Mouse (Mus musculus) liver, embryonic 12.5 days (tissue): ENCODE results near the gene Spsb4. TPM values are rescaled to one million over a fixed set of nuclear protein-coding genes. Genes with fewer than 3 reads are reported as not detected.

ENCODE experiments used
- ATAC-seq: fragments of 200-750 bp; cut with Nextera tagmentation; 2 replicates; pipeline ENCODE4 v1.8.0; 2017; ENCODE audit warnings: moderate number of reproducible peaks, mild to moderate bottlenecking, moderate library complexity
- H3K27ac ChIP-seq: fragments of 300-500 bp; sonication (generic); 2 replicates; pipeline ENCODE4 v1.5.1; 2016; ENCODE audit warnings: mild to moderate bottlenecking
- H3K27me3 ChIP-seq: fragments of 300-500 bp; sonication (generic); replicated peaks from 2 replicates; pipeline ENCODE4 v1.6.1; 2016; ENCODE audit warnings: mild to moderate bottlenecking, moderate library complexity
- H3K36me3 ChIP-seq: fragments of 300-500 bp; sonication (generic); 2 replicates; pipeline ENCODE4 v1.6.1; 2016; ENCODE audit warnings: mild to moderate bottlenecking, moderate library complexity
- H3K4me1 ChIP-seq: fragments of 300-500 bp; sonication (generic); 2 replicates; pipeline ENCODE4 v1.6.1; 2016
- H3K4me2 ChIP-seq: fragments of 300-500 bp; sonication (generic); 2 replicates; pipeline ENCODE4 v1.6.1; 2016; ENCODE audit warnings: mild to moderate bottlenecking, moderate library complexity
- H3K4me3 ChIP-seq: fragments of 300-500 bp; sonication (generic); 2 replicates; pipeline ENCODE4 v1.5.1; 2016; ENCODE audit warnings: mild to moderate bottlenecking, moderate library complexity
- H3K9ac ChIP-seq: fragments of 300-500 bp; sonication (generic); 2 replicates; pipeline ENCODE4 v1.6.1; 2016; ENCODE audit warnings: mild to moderate bottlenecking, moderate library complexity
- H3K9me3 ChIP-seq: fragments of 300-500 bp; sonication (generic); replicated peaks from 2 replicates; pipeline ENCODE4 v1.6.1; 2016; ENCODE audit warnings: mild to moderate bottlenecking, moderate library complexity
- WGBS: fragments of 180-500 bp; shearing (Covaris S2); methylation state at CpG from one replicate; pipeline ENCODE4 v1.1.7; 2016; ENCODE audit not compliant: insufficient replicate concordance; 5-methylcytosine and 5-hydroxymethylcytosine counted together
- polyA plus RNA-seq: library from polyadenylated mRNA; unstranded; fragments of >200 nt; fragmentation: Nextera tagmentation; extraction: Ambion mirVana; gene quantifications from 2 replicates; pipeline ENCODE4 v1.2.1, GENCODE M21; 2016

Spsb4 gene
- polyA plus RNA-seq, 1 experiment from 2014 or later = 2.3 TPM

DNA sequence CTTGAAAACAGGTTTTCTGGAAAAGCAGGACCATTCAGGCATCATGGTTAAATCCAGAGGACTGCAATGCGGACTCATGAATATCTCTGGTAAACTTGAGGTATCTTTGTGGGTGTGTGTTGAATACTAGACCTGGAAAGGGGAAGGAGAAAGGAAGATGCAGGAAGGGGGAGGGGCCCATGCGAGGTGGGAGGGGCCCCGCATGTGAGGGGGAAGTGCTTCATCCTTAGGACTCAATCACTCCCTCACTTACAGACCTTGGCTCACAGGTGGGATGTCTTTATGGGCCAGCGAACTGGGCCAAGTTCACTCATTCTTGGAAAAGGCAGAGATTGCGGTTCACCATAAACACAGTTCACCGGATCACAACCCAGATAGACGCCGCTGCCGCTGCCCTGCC lies 4.9 kb downstream of the Spsb4 start:
- Histone ChIP-seq H3K9me3 (no peaks in the 10 kb centered on the region), H3K36me3 (no peaks in the 10 kb centered on the region), H3K9ac (no peak overlapping the region), H3K4me3 (no peak overlapping the region), H3K27me3 (peaks cover 47% of the 10 kb centered on the region), H3K27ac (no peak overlapping the region), H3K4me1 (peaks cover 9% of the 10 kb centered on the region; the same call in 1 of the 2 replicates), H3K4me2 (no peak overlapping the region)
- ATAC-seq = no peak
- WGBS = 67% methylated on average over 9 of the region's 9 CpGs

DNA sequence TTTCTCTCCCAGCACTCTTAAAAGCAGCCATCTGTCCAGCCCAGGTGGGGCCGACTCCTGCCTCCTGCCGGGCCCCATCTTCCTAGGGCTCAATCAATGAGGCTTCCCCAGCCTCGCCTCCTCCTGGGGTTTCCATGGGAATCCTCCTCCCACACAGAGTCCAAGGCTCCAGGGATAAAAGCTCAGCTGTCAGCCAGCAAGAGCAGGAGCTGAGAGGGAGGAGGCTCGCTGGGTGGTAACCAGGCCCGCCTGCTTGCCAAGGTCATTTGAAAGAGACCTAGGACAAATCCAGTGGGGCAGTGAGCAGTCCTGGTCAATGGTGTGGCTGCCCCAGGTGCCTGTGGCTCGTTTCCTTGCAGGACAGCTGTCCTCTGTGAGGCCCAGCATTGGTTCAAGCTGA lies 5.5 kb downstream of the Spsb4 start:
- no peak overlapping the region for H3K27ac ChIP-seq
- no peak overlapping the region for H3K9ac ChIP-seq
- no peak overlapping the region for H3K4me2 ChIP-seq
- no peaks in the 10 kb centered on the region for H3K9me3 ChIP-seq
- H3K4me1 ChIP-seq = peaks cover 9% of the 10 kb centered on the region; the same call in 1 of the 2 replicates
- H3K36me3 ChIP-seq = no peaks in the 10 kb centered on the region
- H3K4me3 ChIP-seq = no peak overlapping the region
- 29% methylated on average over 6 of the region's 6 CpGs for WGBS
- no peak for ATAC-seq
- peaks cover 41% of the 10 kb centered on the region for H3K27me3 ChIP-seq

- no peak overlapping the region for H3K4me2 ChIP-seq
- no peak overlapping the region for H3K4me3 ChIP-seq
- no peak overlapping the region for H3K27ac ChIP-seq
- H3K36me3 ChIP-seq = no peaks in the 10 kb centered on the region
- no peaks in the 10 kb centered on the region for H3K9me3 ChIP-seq
- no peak for ATAC-seq
- H3K9ac ChIP-seq = no peak overlapping the region
- 71% methylated on average over 15 of the region's 15 CpGs for WGBS
- H3K27me3 ChIP-seq = peaks cover 26% of the 10 kb centered on the region
- no peaks in the 10 kb centered on the region for H3K4me1 ChIP-seq
Observed at GRCm38 (mm10) chr9:97011454-97012195, 7.0 kb downstream of the Spsb4 start.

GRCm38 (mm10) chr9:97010447-97010846 lies 8.2 kb downstream of the Spsb4 start:
- H3K27me3 ChIP-seq = peaks cover 15% of the 10 kb centered on the region
- no peak overlapping the region for H3K9ac ChIP-seq
- H3K9me3 ChIP-seq = no peaks in the 10 kb centered on the region
- H3K4me1 ChIP-seq = no peaks in the 10 kb centered on the region
- WGBS = 71% methylated on average over 6 of the region's 6 CpGs
- H3K4me2 ChIP-seq = no peak overlapping the region
- no peaks in the 10 kb centered on the region for H3K36me3 ChIP-seq
- no peak overlapping the region for H3K27ac ChIP-seq
- no peak overlapping the region for H3K4me3 ChIP-seq
- ATAC-seq = no peak

DNA sequence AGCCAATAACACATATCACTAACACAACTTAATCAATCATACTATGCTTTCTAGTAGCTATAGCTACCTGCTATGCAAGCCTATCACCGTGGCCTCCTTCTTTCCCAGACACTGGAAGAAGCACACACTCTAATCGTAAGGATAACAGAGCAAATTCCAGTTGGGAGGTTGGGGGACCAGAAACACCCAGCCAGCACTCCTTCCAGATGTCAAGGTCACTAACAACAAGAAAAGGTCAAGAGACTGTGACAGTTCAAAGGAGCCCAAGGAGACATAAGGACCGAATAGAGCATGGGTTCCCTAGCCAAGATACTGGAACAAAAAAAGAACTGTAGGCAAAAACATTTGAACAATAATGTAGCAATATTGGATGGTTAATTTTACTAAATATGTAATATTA lies 13.9 kb downstream of the Spsb4 start:
- 71% methylated on average over 3 of the region's 3 CpGs for WGBS
- Histone ChIP-seq H3K9ac (no peak overlapping the region), H3K4me2 (no peak overlapping the region), H3K4me1 (no peaks in the 10 kb centered on the region), H3K4me3 (no peak overlapping the region), H3K9me3 (no peaks in the 10 kb centered on the region), H3K36me3 (no peaks in the 10 kb centered on the region), H3K27ac (no peak overlapping the region), H3K27me3 (0 out of 2 replicates have a peak, but pooled peaks cover 3% of the 10 kb centered on the region)
- no peak for ATAC-seq

DNA sequence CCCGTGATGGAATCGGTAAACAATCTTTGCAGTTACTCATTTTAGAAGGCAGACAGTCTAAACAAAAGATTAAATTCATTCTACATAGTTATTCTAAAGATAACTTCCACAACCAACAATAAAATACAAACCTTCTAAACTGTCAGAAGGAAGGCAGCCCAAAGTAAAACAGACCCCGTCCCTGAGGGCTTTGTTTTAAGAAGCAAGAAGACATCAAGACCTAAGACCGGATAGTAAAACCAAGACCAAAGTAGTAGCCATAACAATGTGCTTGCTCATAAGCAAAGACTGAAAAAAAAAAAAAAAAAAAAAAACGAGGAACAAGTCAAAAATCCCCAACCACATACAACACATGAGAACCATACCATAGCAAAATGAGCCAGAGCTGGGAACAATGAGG lies 15.5 kb downstream of the Spsb4 start:
- Histone ChIP-seq H3K4me3 (no peak overlapping the region), H3K9ac (no peak overlapping the region), H3K4me2 (no peak overlapping the region), H3K27me3 (0 out of 2 replicates have a peak, but pooled peaks cover 3% of the 10 kb centered on the region), H3K4me1 (no peaks in the 10 kb centered on the region), H3K27ac (no peak overlapping the region), H3K9me3 (no peaks in the 10 kb centered on the region), H3K36me3 (no peaks in the 10 kb centered on the region)
- 50% methylated on average over 5 of the region's 5 CpGs for WGBS
- ATAC-seq = no peak

DNA sequence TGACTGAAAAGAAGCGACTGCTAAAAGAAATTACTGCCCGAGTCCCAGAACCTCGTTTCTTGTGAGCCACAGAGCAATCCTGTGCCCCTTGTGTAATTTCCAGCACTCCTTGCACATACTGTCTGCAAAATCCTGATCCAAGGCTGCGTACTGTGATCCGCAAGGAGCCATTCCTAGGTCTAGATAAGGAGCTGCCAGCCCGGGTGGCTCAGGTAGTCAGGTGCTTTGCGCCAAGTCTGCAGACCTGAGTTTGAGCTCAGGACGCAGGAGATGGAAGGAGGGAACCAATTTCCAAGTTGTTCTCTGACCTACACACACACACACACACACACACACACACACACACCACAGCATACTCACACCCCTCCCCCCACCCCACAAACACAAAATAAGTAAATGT lies 16.0 kb downstream of the Spsb4 start:
- Histone ChIP-seq H3K9me3 (no peaks in the 10 kb centered on the region), H3K4me2 (no peak overlapping the region), H3K27ac (no peak overlapping the region), H3K27me3 (0 out of 2 replicates have a peak, but pooled peaks cover 3% of the 10 kb centered on the region), H3K36me3 (no peaks in the 10 kb centered on the region), H3K4me1 (no peaks in the 10 kb centered on the region), H3K9ac (no peak overlapping the region), H3K4me3 (no peak overlapping the region)
- no peak for ATAC-seq
- WGBS = 70% methylated on average over 8 of the region's 8 CpGs

DNA sequence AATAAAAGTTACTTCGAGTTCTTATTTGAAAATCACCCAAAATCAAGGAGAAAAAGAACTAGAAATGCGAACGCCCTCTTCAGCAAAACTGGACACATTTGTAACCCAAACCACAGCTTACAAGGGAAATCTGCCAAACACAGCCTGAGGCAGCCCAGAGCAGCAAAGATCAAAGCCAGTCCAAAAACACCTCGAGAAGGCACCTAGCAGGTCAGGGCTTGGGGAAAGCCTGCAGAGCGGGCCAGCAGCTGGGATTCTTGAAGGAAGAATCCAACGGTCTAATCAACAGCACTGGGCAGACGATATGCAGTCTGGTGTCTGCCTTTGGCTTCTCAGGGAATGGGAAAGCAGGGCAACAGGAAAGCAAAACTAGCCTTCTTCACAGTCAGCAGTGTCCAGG lies 16.6 kb downstream of the Spsb4 start:
- no peak for ATAC-seq
- Histone ChIP-seq H3K4me3 (no peak overlapping the region), H3K4me1 (no peaks in the 10 kb centered on the region), H3K9ac (no peak overlapping the region), H3K9me3 (no peaks in the 10 kb centered on the region), H3K4me2 (no peak overlapping the region), H3K36me3 (no peaks in the 10 kb centered on the region), H3K27ac (no peak overlapping the region), H3K27me3 (0 out of 2 replicates have a peak, but pooled peaks cover 3% of the 10 kb centered on the region)
- WGBS = 61% methylated on average over 7 of the region's 7 CpGs

DNA sequence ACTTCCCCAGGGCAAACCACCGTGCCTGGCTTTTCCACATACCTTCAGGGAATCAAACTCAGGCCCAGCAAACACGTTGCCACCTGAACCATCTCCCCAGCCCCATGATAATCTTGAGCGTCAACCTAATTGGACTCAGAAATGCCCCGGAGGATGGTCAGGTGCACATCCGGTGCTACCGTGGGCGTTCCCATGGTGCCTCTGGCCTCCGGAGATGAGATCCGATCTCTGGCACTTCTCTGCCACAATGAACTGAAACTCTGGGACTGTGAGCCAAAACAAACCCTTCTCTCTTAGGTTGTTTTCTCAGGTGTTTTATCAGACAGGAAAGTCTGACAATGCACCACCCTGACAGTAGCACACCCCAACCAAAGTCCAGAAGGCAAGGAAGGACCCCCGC lies 17.2 kb downstream of the Spsb4 start:
- H3K9me3 ChIP-seq = no peaks in the 10 kb centered on the region
- no peak overlapping the region for H3K27ac ChIP-seq
- H3K36me3 ChIP-seq = no peaks in the 10 kb centered on the region
- no peak overlapping the region for H3K4me3 ChIP-seq
- H3K4me1 ChIP-seq = no peaks in the 10 kb centered on the region
- no peak overlapping the region for H3K9ac ChIP-seq
- 0 out of 2 replicates have a peak, but pooled peaks cover 3% of the 10 kb centered on the region for H3K27me3 ChIP-seq
- 71% methylated on average over 10 of the region's 10 CpGs for WGBS
- ATAC-seq = no peak
- no peak overlapping the region for H3K4me2 ChIP-seq

- H3K9me3 ChIP-seq = no peaks in the 10 kb centered on the region
- WGBS = 83% methylated on average over 25 of the region's 25 CpGs
- no peak for ATAC-seq
- H3K27me3 ChIP-seq = no peaks in the 10 kb centered on the region; the same call in 1 of the 2 replicates
- no peaks in the 10 kb centered on the region for H3K36me3 ChIP-seq
- H3K4me3 ChIP-seq = no peak overlapping the region
- no peak overlapping the region for H3K9ac ChIP-seq
- H3K27ac ChIP-seq = no peak overlapping the region
- H3K4me2 ChIP-seq = no peak overlapping the region
- no peaks in the 10 kb centered on the region for H3K4me1 ChIP-seq
Observed at GRCm38 (mm10) chr9:96995717-96996116, 22.9 kb downstream of the Spsb4 start.

DNA sequence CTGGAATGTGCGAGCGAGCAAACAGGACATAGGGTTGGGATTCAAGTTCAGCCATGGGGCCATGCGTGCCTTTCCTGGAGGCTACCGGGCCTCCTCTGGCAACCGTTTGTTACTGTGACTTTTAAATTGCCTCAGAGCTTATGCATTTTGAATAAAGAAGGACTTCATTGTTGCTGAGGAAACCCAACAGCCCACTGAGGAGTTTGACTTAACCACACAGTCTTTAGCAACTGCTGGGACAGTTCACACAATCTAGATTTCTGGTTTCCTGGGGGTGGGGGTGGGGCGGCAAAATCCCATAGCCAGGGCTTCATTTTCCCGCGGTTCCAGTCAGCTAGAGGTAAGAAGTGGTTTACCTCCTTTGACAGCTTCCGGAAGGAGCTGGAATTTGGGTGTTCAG lies 23.9 kb downstream of the Spsb4 start:
- Histone ChIP-seq H3K4me2 (no peak overlapping the region), H3K4me1 (no peaks in the 10 kb centered on the region), H3K9ac (no peak overlapping the region), H3K27me3 (no peaks in the 10 kb centered on the region; the same call in 1 of the 2 replicates), H3K27ac (no peak overlapping the region), H3K4me3 (no peak overlapping the region), H3K36me3 (no peaks in the 10 kb centered on the region), H3K9me3 (no peaks in the 10 kb centered on the region)
- WGBS = 62% methylated on average over 9 of the region's 9 CpGs
- no peak for ATAC-seq

- Histone ChIP-seq H3K4me1 (no peaks in the 10 kb centered on the region), H3K4me3 (no peak overlapping the region), H3K27ac (no peak overlapping the region), H3K9ac (no peak overlapping the region), H3K27me3 (no peaks in the 10 kb centered on the region; the same call in 1 of the 2 replicates), H3K9me3 (no peaks in the 10 kb centered on the region), H3K36me3 (no peaks in the 10 kb centered on the region), H3K4me2 (no peak overlapping the region)
- no peak for ATAC-seq
- WGBS = 69% methylated on average over 14 of the region's 14 CpGs
Observed at GRCm38 (mm10) chr9:96991118-96991517, 27.5 kb downstream of the Spsb4 start.
